Mouse (Mus musculus) cerebellum, postnatal 10 days (tissue): ENCODE measurements around the gene Crabp2.
A peak's percentile ranks its signal among the peaks of the same experiment; 100 is the strongest.

Experiments
- DNase-seq, 2 experiments: peaks; one replicate each; pipeline ENCODE4 v3.0.0; 2021; ENCODE audit warnings: mixed read lengths in 2 of 2

Crabp2 gene

GRCm38 (mm10) chr3:87929341-87930077, 19.0 kb upstream of the Crabp2 start:
- no peak for DNase-seq

GRCm38 (mm10) chr3:87930078-87930795, 18.2 kb upstream of the Crabp2 start, which contains the start of the genes Isg20l2 and Rrnad1:
Gene Isg20l2, plus strand, starts transcription at chr3:87930314.
Gene Rrnad1, minus strand, starts transcription at chr3:87930717.
- peak; percentile 99 for DNase-seq

- no peak for DNase-seq
Observed at GRCm38 (mm10) chr3:87934026-87934425, 14.4 kb upstream of the Crabp2 start.

DNA sequence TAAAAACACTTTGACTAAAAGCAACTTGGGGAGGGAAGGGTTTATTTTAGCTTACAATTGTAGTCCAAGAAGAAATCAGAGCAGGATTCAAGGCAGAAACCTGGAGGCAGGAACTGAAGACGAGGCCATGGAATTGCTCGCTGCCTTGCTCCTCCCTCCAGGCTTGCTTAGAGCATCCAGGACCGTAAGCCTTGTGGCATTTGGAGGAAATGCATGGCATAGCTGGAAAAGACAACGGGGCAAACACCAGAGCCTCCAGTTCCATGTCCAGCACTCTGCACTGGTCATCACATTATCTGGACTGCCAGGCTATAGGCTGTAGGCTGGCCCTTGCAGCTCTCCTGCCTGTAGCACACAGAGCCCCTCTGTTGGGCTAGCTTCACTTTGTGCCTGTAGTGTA, 14.0 kb upstream of the Crabp2 start:
- no peak for DNase-seq

DNA sequence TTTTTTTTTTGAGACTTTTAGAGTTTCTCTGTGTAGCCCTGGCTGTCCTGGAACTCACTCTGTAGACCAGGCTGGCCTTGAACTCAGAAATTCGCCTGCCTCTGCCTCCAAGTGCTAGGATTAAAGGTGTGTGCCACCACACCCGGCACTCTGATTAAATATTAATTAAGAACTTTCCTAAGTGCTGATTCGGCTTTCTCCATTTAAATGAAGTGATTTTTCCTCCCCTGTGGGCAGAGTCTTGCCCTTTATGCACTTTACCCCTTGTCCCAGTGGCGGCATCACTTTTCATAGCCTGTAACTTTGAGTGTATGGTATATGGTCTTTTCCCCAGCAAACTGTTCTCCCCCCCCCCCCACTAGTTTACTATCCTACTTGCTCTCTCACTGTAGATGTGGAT, 13.3 kb upstream of the Crabp2 start:
- no peak for DNase-seq

GRCm38 (mm10) chr3:87935776-87936175, 12.7 kb upstream of the Crabp2 start:
- peak; percentile 95 to 97 for DNase-seq

GRCm38 (mm10) chr3:87940611-87941010, 7.9 kb upstream of the Crabp2 start:
- DNase-seq = no peak

DNA sequence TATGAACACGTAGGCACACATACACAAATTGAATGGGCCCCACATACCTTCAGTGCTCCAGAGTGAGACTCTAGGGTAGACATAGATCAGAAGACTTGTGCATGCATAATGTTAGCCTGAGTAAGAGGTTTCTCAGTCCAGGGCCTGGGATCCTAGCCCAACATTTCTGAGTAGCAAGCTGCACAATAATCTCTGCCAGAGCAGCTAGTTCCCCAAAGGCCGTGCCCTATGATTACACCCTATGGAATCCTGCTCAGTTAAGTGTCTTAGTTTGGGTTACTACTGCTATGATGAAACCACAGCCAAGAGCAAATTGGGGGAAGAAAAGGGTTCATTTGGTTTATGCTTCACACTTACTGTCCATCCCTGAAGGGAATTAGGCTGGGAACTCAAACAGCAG, 6.0 kb upstream of the Crabp2 start:
- no peak for DNase-seq

GRCm38 (mm10) chr3:87943586-87943985, 4.9 kb upstream of the Crabp2 start:
- DNase-seq = no peak

- peak; percentile 41 to 55 for DNase-seq
Observed at GRCm38 (mm10) chr3:87944838-87945600, 3.4 kb upstream of the Crabp2 start.

DNA sequence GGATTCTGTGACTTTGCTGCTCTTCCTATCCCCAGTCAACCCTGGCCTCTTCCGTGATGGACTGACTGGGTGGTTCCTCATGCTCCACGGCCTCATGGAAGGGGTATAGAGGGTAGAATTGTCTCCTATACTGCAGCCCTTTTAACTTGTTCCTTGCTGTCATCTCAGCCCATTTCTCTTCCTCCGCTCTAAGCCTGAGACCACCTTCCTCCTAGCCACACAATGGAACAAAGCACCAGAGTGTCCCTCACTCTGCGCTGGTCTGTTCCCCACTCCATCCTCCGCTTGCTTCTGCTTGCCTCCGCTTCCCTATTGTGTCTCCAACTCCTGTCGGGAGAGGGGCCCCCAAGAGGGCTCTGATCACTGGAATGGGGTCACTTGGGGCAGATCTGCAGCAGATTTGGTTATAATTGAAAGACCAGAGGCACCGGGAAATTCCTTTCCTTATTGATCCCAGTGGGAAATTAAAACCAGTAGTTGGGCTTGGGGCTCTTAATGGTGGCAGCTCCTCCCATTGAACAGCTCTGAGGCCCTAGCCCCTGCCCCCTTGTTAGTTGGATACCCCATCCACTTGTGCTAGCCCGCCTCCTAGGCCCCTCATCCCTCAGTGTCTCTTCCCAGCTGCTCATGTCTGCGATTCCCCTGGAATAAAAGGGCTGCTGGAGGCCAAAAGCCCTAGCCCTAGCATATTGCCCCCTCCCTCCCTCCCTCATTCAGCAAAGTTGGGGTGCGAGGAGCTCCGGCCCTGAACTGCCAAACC, 2.5 kb upstream of the Crabp2 start:
- no peak for DNase-seq

- DNase-seq = no peak
Observed at GRCm38 (mm10) chr3:87946541-87946860, 2.0 kb upstream of the Crabp2 start.

GRCm38 (mm10) chr3:87947056-87947810, 1.2 kb upstream of the Crabp2 start:
- no peak for DNase-seq

DNA sequence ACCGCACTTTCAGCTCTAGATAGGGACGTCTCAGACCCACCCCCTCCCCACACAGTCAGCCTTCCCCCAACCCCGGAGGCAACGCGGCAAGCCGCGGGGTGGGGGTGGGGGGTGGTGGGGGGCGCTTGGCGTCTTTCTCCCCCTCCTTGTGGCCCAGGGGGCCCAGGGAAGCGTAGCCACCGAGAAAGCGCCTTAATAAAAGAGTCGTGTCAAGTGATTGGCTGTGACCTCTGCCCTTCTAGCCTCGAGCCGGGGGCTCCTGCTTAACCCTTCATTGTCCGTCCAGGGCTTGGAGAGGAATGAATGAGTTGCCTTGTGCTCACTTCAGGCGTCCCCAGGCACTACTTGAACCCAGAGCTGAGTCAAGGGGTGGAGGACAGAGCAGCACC, 661 bp upstream of the Crabp2 start:
- no peak for DNase-seq

GRCm38 (mm10) chr3:87949266-87949954, 944 bp downstream of the Crabp2 start:
- no peak for DNase-seq

DNA sequence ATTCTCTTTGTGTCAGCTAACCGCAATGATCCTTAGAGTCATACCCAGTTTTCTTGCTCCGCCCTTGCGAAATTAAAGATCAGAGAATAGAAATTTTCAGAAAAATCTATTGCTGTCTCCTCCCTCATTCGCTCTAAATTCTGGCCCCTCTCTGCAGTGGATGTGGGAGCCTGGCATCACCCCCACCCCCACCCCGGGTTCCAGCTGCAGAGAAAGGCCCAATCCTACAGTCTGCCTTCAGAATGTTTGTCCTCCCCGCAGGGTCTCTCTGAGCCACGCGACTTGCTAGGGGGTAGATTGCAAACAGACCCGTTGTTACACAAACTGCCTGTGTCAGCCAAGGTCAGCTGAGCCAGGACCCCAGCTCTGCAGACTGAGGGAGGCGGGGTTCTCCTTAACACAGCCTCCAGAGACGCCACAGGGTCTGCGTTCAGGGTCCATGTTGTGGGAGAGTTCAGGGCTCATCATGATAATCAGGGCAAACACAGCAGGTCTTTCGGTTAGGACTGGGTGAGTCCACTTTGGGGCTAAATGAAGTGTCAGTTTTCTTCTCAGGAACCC, 1.6 kb downstream of the Crabp2 start:
- DNase-seq = no peak

GRCm38 (mm10) chr3:87951946-87952345, 3.5 kb downstream of the Crabp2 start:
- no peak for DNase-seq

- DNase-seq = no peak
Observed at GRCm38 (mm10) chr3:87952440-87952839, 4.0 kb downstream of the Crabp2 start.

DNA sequence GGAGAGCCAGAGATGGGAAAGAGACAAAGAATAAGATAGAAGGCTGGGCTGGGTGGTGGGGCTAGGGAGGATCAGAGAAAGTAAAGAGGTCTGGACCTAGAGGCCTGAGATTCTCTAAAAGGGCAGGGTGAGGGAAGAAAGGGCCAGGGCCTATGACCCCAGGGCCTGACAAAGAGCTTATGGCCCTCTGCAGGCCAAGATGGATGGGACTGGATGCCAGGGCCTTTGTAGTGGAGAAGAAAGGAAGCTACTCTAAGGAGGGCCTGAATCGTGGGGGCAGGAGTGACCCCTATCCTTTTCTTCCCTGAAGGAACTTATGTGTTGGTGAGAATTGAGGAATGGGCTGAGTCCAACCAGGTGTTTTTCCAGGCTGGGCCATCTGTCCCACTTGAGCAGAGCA, 9.6 kb downstream of the Crabp2 start:
- DNase-seq = no peak

GRCm38 (mm10) chr3:87958476-87958875, 10.0 kb downstream of the Crabp2 start:
- DNase-seq = no peak

DNA sequence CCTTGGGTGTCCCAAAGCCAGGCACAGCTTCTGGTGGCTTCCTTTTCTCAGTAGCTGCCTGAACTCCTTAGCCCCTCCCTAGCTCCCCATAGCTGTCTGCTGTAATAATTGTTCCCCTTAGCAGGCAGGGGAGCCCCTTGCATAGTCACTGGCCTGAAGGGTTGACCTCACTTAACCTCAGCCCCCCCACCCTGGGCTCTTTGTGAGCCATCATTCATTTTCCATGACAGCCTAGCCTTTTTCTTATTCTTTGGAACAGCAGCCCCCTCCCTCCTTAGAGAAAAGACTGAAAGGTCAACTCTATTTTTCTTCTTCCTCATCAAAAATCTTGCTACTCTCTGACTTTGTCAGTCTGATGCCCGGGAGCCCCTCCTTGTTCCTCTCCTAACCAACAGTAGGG, 10.5 kb downstream of the Crabp2 start:
- no peak for DNase-seq
